Mouse (Mus musculus): Measurements from ENCODE around the gene Pip5kl1.

GRCm38 (mm10) chr2:32589213-32589795 is 14.7 kb downstream of the Pip5kl1 start:
- no peak for TF ChIP-seq CTCF (IDR thresholded peaks at IDR 0.05; ENCODE audit: low read depth, low read length)
- no peak for TF ChIP-seq POLR2A (IDR thresholded peaks at IDR 0.05; ENCODE audit: extremely low read depth, insufficient read depth, low read length)
